Mouse (Mus musculus): ENCODE data around the gene Olfr731. TPM values are rescaled to one million over a fixed set of nuclear protein-coding genes. Genes with fewer than 3 reads are reported as not detected.

The Olfr731 gene
- total RNA-seq (2021) = not detected in 2 replicates
- long read RNA-seq, experiment 1 = 0 reads
- long read RNA-seq, experiment 2 = 0 reads

DNA sequence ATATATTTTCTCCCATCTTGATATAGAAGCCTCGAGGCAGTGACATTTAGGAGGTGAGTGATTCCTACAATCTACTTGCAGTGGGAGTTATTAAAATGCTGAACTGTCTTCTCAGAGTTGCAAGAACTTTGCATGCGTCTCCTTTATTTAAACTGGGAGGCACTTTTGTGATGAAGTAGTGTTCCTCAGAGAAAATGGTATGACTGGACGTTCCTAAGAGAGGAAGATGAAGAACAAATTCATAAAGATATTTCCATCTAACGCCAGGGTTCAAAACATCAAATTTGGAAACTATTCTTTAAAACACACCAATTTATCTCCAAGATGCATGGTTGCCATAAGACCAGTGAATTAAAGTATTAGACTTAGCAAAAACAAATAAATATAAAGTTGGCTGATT lies at the start of gene Olfr731:
TSS of gene Olfr731 (minus strand) at position 101 of the 400 bp plus-strand sequence.
- DNase-seq = no peak

DNA sequence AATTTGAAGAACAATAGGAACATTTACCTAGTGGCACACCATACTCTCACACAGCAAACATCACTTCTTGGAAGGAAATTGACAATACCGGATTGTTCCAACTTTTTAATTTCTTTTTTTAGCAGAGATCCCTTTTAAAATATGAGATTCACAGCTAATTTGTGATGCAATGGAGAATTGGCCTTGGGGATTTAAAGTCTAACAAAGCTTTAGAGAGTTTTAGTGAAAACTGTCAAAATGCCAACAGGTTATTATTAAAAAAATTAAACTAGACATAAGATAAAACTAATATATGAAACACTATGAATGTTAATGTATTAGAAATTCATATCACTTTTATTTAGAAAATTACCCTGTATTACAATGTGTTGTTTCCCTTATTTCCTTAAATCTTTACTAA lies 42.4 kb upstream of the Olfr731 start, which contains the start of gene Olfr732:
TSS of gene Olfr732 (minus strand) at position 101 of the 400 bp plus-strand sequence.
- no peak for DNase-seq

DNA sequence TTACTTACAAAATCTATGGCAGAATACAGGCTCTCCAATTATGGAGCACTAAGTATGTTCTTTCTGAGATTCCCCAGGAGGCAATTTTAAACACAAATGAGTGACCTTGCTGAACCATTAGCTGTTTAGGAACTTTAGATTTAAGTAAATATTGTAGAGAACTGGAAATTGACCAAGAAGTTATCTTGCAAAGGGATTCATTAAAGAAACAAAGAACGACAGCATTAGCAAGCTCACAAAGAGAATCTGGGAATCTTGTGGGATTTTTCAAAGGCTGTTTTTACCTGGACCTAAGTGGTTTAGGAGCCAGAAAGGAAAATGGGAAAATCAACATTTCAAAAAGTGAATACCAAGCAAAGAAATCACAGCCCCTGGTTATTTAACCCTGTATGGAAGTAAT lies 53.6 kb downstream of the Olfr731 start, which contains the start of gene Olfr730:
TSS of gene Olfr730 (minus strand) at position 101 of the 400 bp plus-strand sequence.
- no peak for DNase-seq

Other genes with a start within 250 kb of the Olfr731 start
- gene Olfr725, start 201.5 kb downstream of the Olfr731 start, total RNA-seq (2021) = not detected in 2 replicates
- not detected in 2 replicates for gene Olfr726, start 150.9 kb downstream of the Olfr731 start, total RNA-seq (2021)
- gene Olfr727, start 118.7 kb downstream of the Olfr731 start, total RNA-seq (2021) = not detected in 2 replicates
- not detected in 2 replicates for gene Olfr728, start 99.2 kb downstream of the Olfr731 start, total RNA-seq (2021)
- not detected in 2 replicates for gene Olfr729, start 89.0 kb downstream of the Olfr731 start, total RNA-seq (2021)
- not detected in 2 replicates for gene Olfr730, start 53.7 kb downstream of the Olfr731 start, total RNA-seq (2021)
- not detected in 2 replicates for gene Olfr732, start 42.3 kb upstream of the Olfr731 start, total RNA-seq (2021)
- not detected in 2 replicates for gene Olfr733, start 59.7 kb upstream of the Olfr731 start, total RNA-seq (2021)
- gene Olfr734, start 84.9 kb upstream of the Olfr731 start, total RNA-seq (2021) = not detected in 2 replicates
- not detected in 2 replicates for gene Olfr735, start 107.0 kb upstream of the Olfr731 start, total RNA-seq (2021)
- 0.26 and 0.86 TPM in 2 replicates for gene Tlr11, start 116.0 kb upstream of the Olfr731 start, total RNA-seq (2021)
- gene Olfr736, start 139.3 kb upstream of the Olfr731 start, total RNA-seq (2021) = not detected in 2 replicates
- not detected in 2 replicates for gene Olfr738, start 165.7 kb upstream of the Olfr731 start, total RNA-seq (2021)
- not detected in 2 replicates for gene Olfr739, start 176.8 kb upstream of the Olfr731 start, total RNA-seq (2021)
- not detected in 2 replicates for gene Olfr740, start 203.7 kb upstream of the Olfr731 start, total RNA-seq (2021)
- gene Olfr741, start 230.9 kb upstream of the Olfr731 start, total RNA-seq (2021) = not detected in 2 replicates

Measured in adrenal gland, postnatal 14 days (tissue).